Mouse (Mus musculus) cerebellum, adult (tissue): ENCODE data around the gene Fam213b.

Source experiments
- ATAC-seq: cut with Nextera tagmentation; 2 replicates; pipeline ENCODE4 v1.9.2; 2017; ENCODE audit warnings: mild to moderate bottlenecking, moderate library complexity, mixed read lengths; ENCODE audit not compliant: insufficient number of reproducible peaks, low FRiP score, low TSS enrichment

Gene Fam213b

DNA sequence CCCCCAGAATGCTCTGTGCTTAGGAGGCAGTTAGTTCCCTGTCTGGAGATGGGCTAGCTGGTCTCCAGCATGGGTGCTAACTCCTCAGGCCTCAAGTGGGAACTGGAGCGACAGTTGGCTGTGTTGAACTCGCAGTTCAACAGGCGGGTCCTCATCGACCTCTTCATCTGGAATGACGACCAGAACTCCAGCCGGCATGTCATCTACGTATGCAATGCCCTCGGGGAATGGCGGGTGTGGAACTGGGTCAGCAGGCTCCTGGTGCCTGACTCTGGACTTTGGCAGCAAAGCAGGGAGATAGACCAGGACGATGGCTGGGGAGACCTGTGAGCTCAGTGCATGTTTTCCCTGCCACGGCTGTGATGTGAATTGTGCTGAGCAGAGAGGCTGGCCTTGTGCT is 13.5 kb downstream of the Fam213b start:
- ATAC-seq, result no peak

DNA sequence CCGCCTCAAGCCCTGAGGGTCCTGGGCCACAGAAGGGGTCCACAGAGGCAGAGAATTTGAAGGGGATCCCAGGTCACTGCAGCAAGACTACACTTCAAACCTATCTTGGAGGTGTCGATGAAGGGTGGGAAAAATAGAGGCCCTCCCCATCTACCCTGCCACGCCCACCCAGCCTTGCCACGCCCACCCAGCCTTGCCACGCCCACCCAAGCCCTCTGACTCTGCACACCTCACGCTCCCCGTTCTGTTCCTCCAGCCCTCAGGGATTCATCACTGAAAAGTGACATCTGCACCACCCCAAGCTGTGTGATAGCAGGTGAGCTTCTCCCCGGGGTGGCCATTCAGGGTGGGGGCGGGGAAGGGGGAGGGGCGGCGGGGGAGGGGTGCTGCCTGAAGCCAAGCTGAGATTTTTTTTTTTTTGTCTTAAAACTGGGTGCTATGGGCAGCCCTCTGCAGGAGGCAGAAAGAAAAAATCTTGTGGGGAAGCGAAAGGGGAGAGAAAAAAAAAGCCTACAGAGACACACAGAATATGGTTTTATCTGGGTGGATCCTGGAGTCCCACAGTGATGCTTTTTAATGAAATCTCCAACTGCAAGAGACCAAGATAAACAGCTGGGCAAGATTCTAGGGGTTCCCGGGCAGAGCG is 16.8 kb downstream of the Fam213b start:
- ATAC-seq, result no peak

DNA sequence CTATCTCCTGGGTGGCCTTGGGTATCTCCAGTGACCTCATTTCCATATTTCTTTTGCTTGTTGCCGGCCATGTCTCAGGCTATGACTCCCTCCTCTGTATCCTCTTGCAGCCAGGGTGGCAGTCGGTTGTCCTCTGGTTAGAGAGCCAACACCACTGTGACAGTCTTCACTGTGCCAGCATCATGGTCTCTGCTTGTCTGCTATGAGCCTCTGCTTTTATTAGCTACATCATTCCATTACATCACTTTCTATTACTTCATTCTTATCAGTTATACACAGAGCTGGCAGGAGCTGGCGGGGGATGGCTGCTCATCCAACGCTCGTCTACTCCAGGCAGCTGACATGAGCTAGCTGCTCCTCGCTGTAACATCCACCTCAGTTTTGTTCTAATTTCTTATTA is 18.2 kb downstream of the Fam213b start:
- ATAC-seq, result no peak

DNA sequence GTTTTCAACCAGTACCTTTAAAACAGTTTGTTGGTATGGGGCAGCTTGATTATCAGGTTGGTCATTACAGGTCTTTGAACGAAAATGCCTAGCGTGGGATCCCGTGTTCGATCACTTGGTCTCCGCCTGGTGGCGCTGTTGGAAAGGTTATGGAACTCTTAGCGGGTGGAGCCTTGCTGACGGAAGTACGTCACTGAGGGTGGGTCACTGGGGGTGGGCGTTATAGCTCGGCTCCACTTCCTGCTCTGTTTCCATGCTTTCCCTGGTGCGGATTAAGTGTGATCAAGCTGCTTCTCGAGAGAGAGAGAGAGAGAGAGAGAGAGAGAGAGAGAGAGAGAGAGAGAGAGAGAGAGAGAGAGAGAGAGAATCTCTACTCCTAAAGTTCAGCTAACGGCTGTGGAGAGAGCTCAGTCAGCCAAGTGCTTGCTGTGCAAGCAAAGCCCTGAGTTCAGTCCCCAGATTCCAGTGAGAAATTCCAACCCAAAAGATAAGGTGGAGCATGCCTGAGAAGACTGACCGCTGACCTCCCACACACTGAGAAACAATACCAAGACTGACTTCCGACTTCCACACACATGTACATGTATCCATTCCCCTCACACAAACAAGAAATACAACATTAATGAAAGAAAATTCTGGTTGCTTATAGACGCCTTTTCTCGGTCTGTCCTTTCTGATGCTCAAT is 20.9 kb downstream of the Fam213b start:
- ATAC-seq, result peak; percentile 89; the same call in 1 of the 2 replicates

- ATAC-seq, result no peak
Observed at GRCm38 (mm10) chr4:154873186-154873585, 25.7 kb downstream of the Fam213b start.

DNA sequence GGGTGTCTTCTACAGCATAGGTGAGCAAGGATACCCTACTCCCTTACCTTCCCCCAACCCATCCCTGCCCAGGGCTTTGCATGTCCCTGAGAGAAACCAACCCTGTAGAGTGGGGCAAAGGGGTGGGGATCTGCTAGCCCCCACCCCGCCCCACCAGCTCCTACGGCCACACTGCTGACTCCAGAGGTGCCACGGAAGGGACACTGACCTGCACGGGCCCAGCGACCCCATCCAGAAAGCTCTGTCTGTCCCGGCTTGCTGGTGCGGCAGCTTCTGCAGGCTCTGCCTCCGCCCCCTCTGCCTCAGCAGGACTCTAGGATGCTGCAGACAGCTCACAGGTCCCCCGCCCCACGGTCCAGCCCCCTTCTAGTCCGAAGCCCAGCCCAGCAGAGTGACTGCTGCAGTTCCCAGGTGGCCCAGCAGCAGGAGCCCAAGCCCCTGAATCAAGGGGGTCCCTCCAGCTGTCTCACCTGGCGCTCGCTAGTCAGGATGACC is 27.1 kb downstream of the Fam213b start:
- ATAC-seq, result no peak

- ATAC-seq, result no peak
Observed at GRCm38 (mm10) chr4:154870721-154871120, 28.2 kb downstream of the Fam213b start.

GRCm38 (mm10) chr4:154869440-154869839 is 29.5 kb downstream of the Fam213b start, which contains the start of gene Mmel1:
Gene Mmel1 (plus strand): TSS chr4:154869585.
- ATAC-seq, result no peak

DNA sequence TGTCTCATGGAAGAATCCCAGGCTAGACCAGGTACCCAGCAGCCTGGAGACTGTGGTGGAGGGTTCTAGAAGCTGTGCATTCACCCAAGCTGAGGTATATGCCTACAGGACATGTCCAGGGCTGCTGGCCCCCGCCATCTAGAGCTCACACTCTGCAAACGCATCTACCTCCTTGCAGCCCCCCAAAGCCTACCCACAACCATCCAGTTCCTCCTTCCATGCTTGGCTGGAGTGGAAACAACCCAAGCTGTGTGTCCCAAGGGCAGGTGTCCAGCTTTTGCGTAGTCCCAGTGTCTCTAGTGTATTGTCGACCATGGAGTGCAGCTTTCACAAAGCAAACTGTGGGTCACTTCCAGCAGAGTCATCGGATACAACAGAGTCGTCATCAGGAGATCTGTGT is 31.7 kb downstream of the Fam213b start:
- ATAC-seq, result no peak

GRCm38 (mm10) chr4:154866391-154866790 is 32.5 kb downstream of the Fam213b start:
- no peak for ATAC-seq

GRCm38 (mm10) chr4:154864961-154865760 is 33.8 kb downstream of the Fam213b start:
- ATAC-seq, result no peak

- ATAC-seq, result peak; percentile 57
Observed at GRCm38 (mm10) chr4:154864271-154864771, 34.6 kb downstream of the Fam213b start.

GRCm38 (mm10) chr4:154863436-154863935 is 35.4 kb downstream of the Fam213b start:
- no peak for ATAC-seq

DNA sequence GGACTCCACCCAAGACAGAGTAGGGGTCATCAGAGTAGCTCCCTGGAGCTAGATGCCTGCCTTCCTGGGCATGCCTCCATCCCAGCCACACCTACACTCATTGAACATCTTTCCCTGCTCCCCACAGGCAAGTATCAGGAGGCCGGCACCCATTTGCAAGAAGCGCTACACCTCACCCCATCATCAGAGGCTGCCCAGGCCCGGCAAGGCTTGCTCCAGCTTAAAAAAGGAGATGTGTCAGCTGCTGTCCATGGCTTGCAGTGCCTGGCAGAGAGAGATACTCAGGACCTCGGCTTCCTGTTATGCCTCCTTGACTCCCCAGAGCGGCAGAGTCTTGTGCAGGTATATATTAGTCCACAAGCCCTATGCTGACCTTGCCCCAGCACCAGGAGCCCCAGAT is 37.0 kb downstream of the Fam213b start:
- ATAC-seq, result no peak

DNA sequence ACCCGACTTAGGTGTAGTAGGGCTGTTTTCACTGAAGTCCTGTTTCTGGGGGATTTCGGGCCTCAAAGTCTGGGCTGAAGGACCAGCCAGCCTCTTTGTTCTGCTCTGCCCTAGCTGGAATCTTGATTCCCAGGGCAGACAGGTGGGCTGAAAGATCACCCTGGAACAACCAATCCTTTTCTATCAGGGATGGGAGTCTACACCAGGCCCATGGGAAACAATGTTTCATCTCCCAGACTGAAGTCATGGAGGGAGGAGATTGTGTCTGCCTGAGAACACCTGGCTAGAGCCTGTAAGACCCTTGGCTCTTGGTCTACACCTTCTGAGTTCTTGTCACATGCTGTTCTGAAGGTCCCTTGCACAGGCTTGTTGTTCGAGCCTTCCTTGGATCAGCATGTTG is 40.3 kb downstream of the Fam213b start:
- ATAC-seq, result no peak

DNA sequence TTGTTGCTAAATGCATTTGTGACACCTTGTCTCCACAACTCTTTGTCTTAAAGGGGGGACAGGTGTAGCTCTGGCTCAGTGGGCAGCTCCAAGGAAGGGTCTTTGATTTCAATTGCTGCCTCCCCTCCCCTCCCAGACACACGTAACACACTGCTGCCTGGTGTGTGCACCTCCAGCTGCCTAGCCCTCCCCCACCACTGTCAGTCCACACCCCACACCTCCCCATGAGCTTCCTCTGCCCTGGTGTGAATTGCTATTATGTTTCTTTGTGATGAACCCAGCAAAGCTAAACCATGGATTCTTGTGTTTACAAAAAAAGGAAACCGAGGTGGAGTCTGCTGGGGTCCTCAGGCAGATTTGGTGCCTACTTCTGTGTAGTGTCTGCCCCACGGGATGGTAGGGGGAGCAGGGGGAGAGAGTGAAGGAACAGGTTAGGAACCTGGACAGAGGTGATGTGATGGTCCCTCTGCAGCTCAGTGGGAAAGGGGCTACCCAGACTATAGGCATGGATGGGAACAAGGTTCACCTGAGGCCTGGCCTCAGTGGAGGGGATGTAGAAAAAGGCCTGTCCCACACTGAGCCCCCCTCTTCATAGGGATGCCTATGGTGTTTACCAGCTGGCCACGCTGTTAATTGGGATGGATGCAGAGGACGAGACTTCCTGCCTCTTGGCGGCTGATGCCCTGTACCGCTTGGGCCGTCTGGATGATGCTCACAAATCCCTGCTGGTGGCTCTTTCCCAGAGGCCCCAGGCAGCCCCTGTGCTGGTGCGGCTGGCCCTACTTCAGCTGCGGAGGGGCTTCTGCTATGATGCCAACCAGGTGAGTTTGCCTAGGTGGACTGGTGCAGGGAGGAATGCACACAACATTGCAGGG is 41.3 kb downstream of the Fam213b start:
- no peak for ATAC-seq

- ATAC-seq, result no peak
Observed at GRCm38 (mm10) chr4:154856882-154857281, 42.1 kb downstream of the Fam213b start.

GRCm38 (mm10) chr4:154856480-154856837 is 42.5 kb downstream of the Fam213b start:
- ATAC-seq, result no peak

- ATAC-seq, result peak; percentile 90
Observed at GRCm38 (mm10) chr4:154855721-154856479, 43.0 kb downstream of the Fam213b start.
